Mouse (Mus musculus): ENCODE results near the gene Timp4. TPM values are rescaled to one million over a fixed set of nuclear protein-coding genes. Genes with fewer than 3 reads are reported as not detected.

Timp4 gene
- polyA plus RNA-seq, 1 experiment from 2014 or later, result 0.17 TPM

DNA sequence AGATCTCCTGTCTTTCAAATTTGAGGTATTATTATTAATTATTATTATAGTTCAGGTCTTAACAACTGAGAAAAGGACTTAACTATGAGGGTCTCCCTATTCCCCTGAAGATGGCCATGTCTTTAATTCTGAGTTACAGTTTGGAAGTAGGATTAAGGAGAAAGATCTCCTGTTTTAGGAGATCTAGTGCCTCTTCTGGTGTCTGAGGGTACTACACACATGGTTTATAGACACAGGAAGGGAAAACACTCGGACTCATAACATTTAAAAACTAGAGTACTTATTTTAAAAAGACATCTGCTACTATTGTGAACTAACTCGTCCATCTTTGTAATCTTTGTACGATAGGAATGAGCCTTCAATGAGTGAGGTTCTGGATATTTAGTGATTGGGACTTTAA lies 49.0 kb downstream of the Timp4 start:
- no peak overlapping the region for H3K27ac ChIP-seq (ENCODE audit: low read depth, low read length)
- no peak overlapping the region for H3K4me2 ChIP-seq (replicated peaks; ENCODE audit: low read depth)
- H3K4me1 ChIP-seq (replicated peaks; ENCODE audit: control insufficient read depth, insufficient read depth, low read length), result no peaks in the 10 kb centered on the region
- no peak overlapping the region for H3K4me3 ChIP-seq (ENCODE audit: low read depth, low read length)
- 69% methylated on average over 3 of the region's 3 CpGs for WGBS
- TF ChIP-seq CTCF (IDR thresholded peaks at IDR 0.05; ENCODE audit: low read depth), result peak; percentile 38; the same call in 1 of the 2 replicates
- H3K27me3 ChIP-seq (replicated peaks; ENCODE audit: control insufficient read depth, insufficient read depth, low read length), result no peaks in the 10 kb centered on the region
- H3K9me3 ChIP-seq (ENCODE audit: control insufficient read depth), result no peaks in the 10 kb centered on the region
- no peak for ATAC-seq
- H3K36me3 ChIP-seq (ENCODE audit: control insufficient read depth, insufficient read depth), result no peaks in the 10 kb centered on the region
- no peak overlapping the region for H3K9ac ChIP-seq (ENCODE audit: low read depth, low read length)

DNA sequence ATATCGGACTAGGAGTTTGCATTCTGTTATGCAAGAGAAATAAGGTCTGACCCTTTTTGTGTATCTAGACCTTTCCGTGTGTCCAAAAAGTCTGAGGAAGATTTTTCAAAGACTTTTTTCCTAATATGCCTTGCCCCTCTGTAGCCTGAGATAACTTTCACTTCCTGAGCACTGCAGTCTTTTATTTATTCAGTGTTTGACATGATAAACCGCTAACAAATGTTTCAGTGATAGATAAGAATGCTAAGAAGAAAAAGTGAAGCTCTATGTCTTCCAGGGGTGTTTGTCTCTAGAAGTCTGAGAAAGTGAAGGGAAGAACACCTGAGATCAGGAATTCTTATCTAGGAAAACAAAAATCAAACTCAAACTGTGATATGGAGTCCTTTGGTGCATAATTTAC lies 51.3 kb downstream of the Timp4 start:
- no peaks in the 10 kb centered on the region for H3K9me3 ChIP-seq (ENCODE audit: control insufficient read depth)
- no peak for ATAC-seq
- WGBS, result 49% methylated on average over 3 of the region's 3 CpGs
- H3K9ac ChIP-seq (ENCODE audit: low read depth, low read length), result no peak overlapping the region
- no peak overlapping the region for H3K4me3 ChIP-seq (ENCODE audit: low read depth, low read length)
- TF ChIP-seq CTCF (IDR thresholded peaks at IDR 0.05; ENCODE audit: low read depth), result no peak
- H3K27ac ChIP-seq (ENCODE audit: low read depth, low read length), result no peak overlapping the region
- H3K27me3 ChIP-seq (replicated peaks; ENCODE audit: control insufficient read depth, insufficient read depth, low read length), result no peaks in the 10 kb centered on the region
- H3K4me2 ChIP-seq (replicated peaks; ENCODE audit: low read depth), result no peak overlapping the region
- no peaks in the 10 kb centered on the region for H3K36me3 ChIP-seq (ENCODE audit: control insufficient read depth, insufficient read depth)
- no peaks in the 10 kb centered on the region for H3K4me1 ChIP-seq (replicated peaks; ENCODE audit: control insufficient read depth, insufficient read depth, low read length)

Other genes with a start within 250 kb of the Timp4 start
- gene Tamm41, start 214.3 kb downstream of the Timp4 start, polyA plus RNA-seq (2015; fragmentation: Nextera tagmentation; extraction: Ambion mirVana), result 42.6 and 43.8 TPM in 2 replicates
- gene Syn2, start 117.3 kb downstream of the Timp4 start, polyA plus RNA-seq (2015; fragmentation: Nextera tagmentation; extraction: Ambion mirVana), result 4.7 and 4.9 TPM in 2 replicates
- gene Gm17482, start 24.9 kb downstream of the Timp4 start, polyA plus RNA-seq (2015; fragmentation: Nextera tagmentation; extraction: Ambion mirVana), result not detected in 2 replicates
- 17.8 and 20.5 TPM in 2 replicates for gene Pparg, start 108.7 kb upstream of the Timp4 start, polyA plus RNA-seq (2015; fragmentation: Nextera tagmentation; extraction: Ambion mirVana)